Mouse (Mus musculus) neural tube, embryonic 13.5 days (tissue): Measurements from ENCODE around the gene Atp6v0d1. TPM values are rescaled to one million over a fixed set of nuclear protein-coding genes. Genes with fewer than 3 reads are reported as not detected.

Experiments
- ATAC-seq: fragments of 200-750 bp; cut with Nextera tagmentation; 2 replicates; pipeline ENCODE4 v1.8.0; 2017; ENCODE audit warnings: low read depth, mild to moderate bottlenecking, moderate TSS enrichment, moderate library complexity
- H3K27ac ChIP-seq: fragments of 300-500 bp; sonication (generic); replicated peaks from 2 replicates; pipeline ENCODE4 v1.5.1; 2015; ENCODE audit warnings: moderate library complexity, mild to moderate bottlenecking, inconsistent platforms
- H3K27me3 ChIP-seq: fragments of 300-500 bp; sonication (generic); 2 replicates; pipeline ENCODE4 v1.6.1; 2015; ENCODE audit warnings: mild to moderate bottlenecking, inconsistent platforms
- H3K36me3 ChIP-seq: fragments of 300-500 bp; sonication (generic); 2 replicates; pipeline ENCODE4 v1.6.1; 2015; ENCODE audit warnings: mild to moderate bottlenecking, inconsistent platforms
- H3K4me1 ChIP-seq: fragments of 300-500 bp; sonication (generic); replicated peaks from 2 replicates; pipeline ENCODE4 v1.6.1; 2015; ENCODE audit warnings: inconsistent platforms
- H3K4me2 ChIP-seq: fragments of 300-500 bp; sonication (generic); 2 replicates; pipeline ENCODE4 v1.6.1; 2015; ENCODE audit warnings: inconsistent platforms, mild to moderate bottlenecking, moderate library complexity
- H3K4me3 ChIP-seq: fragments of 300-500 bp; sonication (generic); 2 replicates; pipeline ENCODE4 v1.5.1; 2015; ENCODE audit warnings: mild to moderate bottlenecking, inconsistent platforms
- H3K9ac ChIP-seq: fragments of 300-500 bp; sonication (generic); 2 replicates; pipeline ENCODE4 v1.6.1; 2015; ENCODE audit warnings: moderate library complexity, mild to moderate bottlenecking, inconsistent platforms
- H3K9me3 ChIP-seq: fragments of 300-500 bp; sonication (generic); 2 replicates; pipeline ENCODE4 v1.6.1; 2016; ENCODE audit warnings: inconsistent platforms
- WGBS: fragments of 180-500 bp; shearing (Covaris S2); methylation state at CpG from one replicate; pipeline ENCODE4 v1.1.7; 2015; 5-methylcytosine and 5-hydroxymethylcytosine counted together
- polyA plus RNA-seq: library from polyadenylated mRNA; unstranded; fragments of >200 nt; fragmentation: Nextera tagmentation; extraction: Ambion mirVana; gene quantifications from 2 replicates; pipeline ENCODE4 v1.2.1, GENCODE M21; 2015

Atp6v0d1 gene
- polyA plus RNA-seq, 1 experiment from 2014 or later: 211 TPM

DNA sequence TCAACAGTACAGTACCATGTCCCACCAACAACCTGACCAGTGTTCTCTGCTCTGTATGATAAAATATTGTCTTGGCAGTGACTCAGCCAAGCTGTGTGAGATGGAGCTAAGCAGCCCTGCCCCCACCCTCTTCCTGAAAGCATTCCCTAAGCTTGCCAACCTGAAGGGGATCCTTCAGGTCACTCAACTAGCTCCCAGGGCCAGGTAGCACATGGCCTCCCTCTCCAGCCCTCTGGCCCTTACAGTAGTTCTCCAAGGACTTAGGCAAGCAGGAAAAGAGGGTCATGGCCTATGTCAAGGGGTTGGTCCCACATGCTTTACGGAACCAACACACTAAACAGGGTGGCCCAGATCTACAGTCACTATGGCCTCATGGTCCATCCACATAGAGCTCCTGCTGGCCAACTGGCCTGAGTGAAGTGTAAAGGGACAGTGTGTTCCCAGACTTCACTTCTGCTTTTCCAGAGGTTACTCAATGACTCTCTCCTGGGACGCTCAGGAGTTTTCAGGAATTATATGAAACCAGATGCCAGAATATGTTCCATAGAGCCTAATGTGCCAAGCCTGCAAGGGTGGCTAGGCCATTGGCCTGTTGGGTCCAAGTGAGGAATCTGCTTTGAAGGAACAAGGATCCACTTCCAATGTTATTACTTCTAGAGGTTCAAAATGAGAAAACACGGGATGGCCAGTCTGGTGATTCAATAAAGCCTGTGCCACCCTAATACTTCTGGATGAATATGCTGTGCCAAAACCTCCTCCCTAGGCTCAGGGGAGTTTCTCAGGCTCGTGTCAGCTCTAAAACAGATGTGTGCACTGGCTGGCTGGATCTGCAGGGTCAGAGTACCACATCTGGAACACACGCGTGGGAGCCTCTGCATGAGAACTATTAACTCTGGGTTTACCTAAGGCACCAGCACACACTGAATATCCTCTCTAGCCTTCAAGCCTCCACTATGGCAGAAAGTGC, 19.2 kb downstream of the Atp6v0d1 start:
- ATAC-seq: no peak
- Histone ChIP-seq H3K27ac (no peak overlapping the region), H3K4me3 (no peak overlapping the region), H3K4me2 (no peak overlapping the region), H3K9ac (no peak overlapping the region), H3K9me3 (no peaks in the 10 kb centered on the region), H3K4me1 (peaks cover 24% of the 10 kb centered on the region), H3K36me3 (peaks cover 6% of the 10 kb centered on the region), H3K27me3 (no peaks in the 10 kb centered on the region)
- WGBS: 85% methylated on average over 6 of the region's 6 CpGs

GRCm38 (mm10) chr8:105545249-105545648, 20.6 kb downstream of the Atp6v0d1 start:
- 78% methylated on average over 3 of the region's 3 CpGs for WGBS
- Histone ChIP-seq H3K36me3 (peaks cover 10% of the 10 kb centered on the region), H3K27me3 (no peaks in the 10 kb centered on the region), H3K4me1 (peaks cover 24% of the 10 kb centered on the region), H3K27ac (no peak overlapping the region; the same call in 1 of the 2 replicates), H3K4me3 (no peak overlapping the region), H3K4me2 (no peak overlapping the region), H3K9me3 (no peaks in the 10 kb centered on the region), H3K9ac (no peak overlapping the region)
- ATAC-seq: no peak

DNA sequence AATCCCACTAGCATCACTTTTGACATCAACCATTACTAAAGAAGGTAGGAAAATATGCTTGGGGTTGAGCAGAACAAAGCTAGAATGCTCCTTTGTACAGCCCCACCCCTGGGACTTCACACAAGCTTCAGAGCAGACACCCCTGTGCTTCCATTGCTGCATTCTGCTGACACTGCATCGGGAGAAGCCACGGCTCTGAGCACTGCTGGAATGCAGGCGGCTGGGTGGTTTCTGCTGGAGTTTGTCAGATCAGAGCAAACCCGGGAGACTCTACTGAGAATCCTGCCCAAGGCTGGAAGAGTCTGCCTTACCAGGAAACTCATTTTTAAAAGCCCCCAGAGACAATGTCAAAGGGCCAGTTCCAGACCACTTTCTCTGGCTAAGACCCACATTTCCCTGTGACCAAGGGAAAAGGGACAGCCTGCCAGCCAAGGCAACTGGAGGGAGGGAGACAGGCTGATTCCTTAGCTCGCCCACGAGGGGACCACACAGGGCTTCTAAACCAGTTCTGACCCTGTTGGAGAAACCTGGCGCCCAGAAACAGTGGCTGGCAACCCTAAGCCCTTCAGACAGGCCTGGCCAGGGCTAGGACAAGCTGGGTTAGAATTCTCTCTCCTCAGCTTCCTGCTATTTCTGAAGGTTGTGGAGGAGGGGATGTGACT, 21.2 kb downstream of the Atp6v0d1 start:
- H3K4me2 ChIP-seq: no peak overlapping the region
- 62% methylated on average over 7 of the region's 7 CpGs for WGBS
- peaks cover 24% of the 10 kb centered on the region for H3K4me1 ChIP-seq
- no peak for ATAC-seq
- peaks cover 10% of the 10 kb centered on the region for H3K36me3 ChIP-seq
- no peak overlapping the region for H3K4me3 ChIP-seq
- no peak overlapping the region; the same call in 1 of the 2 replicates for H3K27ac ChIP-seq
- no peaks in the 10 kb centered on the region for H3K27me3 ChIP-seq
- H3K9me3 ChIP-seq: no peaks in the 10 kb centered on the region
- no peak overlapping the region for H3K9ac ChIP-seq

DNA sequence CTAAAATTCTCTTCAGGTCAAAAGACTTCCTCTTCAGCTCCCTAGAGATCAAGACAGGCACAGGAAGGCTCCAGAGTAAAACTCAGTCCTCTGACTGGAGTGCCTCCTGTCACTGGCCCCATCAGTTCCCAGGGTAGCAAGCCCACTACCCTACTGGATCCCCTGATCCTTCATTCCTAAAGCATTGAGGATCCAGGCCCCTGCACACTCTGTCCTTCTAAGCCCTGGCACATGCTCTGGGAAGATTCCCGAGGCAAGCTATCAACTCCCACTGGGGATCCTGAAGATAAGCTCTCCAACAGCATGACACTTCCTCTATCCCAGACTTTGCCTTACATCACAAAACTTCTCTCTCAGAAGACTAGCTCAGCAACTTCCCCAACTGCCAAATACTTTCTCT, 22.1 kb downstream of the Atp6v0d1 start:
- Histone ChIP-seq H3K4me2 (no peak overlapping the region), H3K9ac (no peak overlapping the region), H3K27me3 (no peaks in the 10 kb centered on the region), H3K4me3 (no peak overlapping the region), H3K36me3 (peaks cover 19% of the 10 kb centered on the region), H3K4me1 (peaks cover 24% of the 10 kb centered on the region), H3K27ac (no peak overlapping the region), H3K9me3 (no peaks in the 10 kb centered on the region)
- ATAC-seq: no peak
- 72% methylated on average over 1 of the region's 1 CpGs for WGBS

- Histone ChIP-seq H3K4me3 (no peak overlapping the region), H3K27me3 (no peaks in the 10 kb centered on the region), H3K4me1 (peaks cover 24% of the 10 kb centered on the region), H3K36me3 (peaks cover 27% of the 10 kb centered on the region), H3K4me2 (no peak overlapping the region), H3K9me3 (no peaks in the 10 kb centered on the region), H3K9ac (no peak overlapping the region), H3K27ac (no peak overlapping the region)
- ATAC-seq: no peak
- WGBS: 92% methylated on average over 2 of the region's 2 CpGs
These were observed 23.0 kb downstream of the Atp6v0d1 start for GRCm38 (mm10) chr8:105542808-105543207.

GRCm38 (mm10) chr8:105542032-105542656, 23.7 kb downstream of the Atp6v0d1 start:
- H3K9me3 ChIP-seq: no peaks in the 10 kb centered on the region
- WGBS: 91% methylated on average over 3 of the region's 3 CpGs
- no peak for ATAC-seq
- no peak overlapping the region for H3K4me3 ChIP-seq
- H3K27ac ChIP-seq: no peak overlapping the region
- no peak overlapping the region for H3K9ac ChIP-seq
- no peak overlapping the region for H3K4me2 ChIP-seq
- peaks cover 24% of the 10 kb centered on the region for H3K4me1 ChIP-seq
- H3K27me3 ChIP-seq: no peaks in the 10 kb centered on the region
- peaks cover 34% of the 10 kb centered on the region for H3K36me3 ChIP-seq

DNA sequence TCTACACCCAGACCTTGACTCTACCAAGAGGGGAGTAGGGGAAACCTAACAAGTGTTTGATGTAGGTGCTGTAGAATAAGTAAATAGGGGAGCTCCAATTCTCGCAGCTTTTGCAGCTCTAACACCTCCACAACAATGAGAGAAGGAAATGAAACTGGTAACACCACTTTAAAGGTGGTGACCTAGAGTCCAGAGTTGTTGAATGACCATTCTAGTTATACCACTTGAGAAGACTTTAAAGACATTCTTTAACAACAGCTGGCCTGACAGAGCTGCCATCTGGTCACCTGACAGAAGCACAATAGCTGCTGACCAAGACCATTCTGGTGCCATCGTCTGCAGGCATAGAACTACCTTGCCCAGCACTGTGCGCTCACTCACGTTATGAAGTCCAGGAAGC, 26.9 kb downstream of the Atp6v0d1 start:
- no peak overlapping the region for H3K4me3 ChIP-seq
- H3K27me3 ChIP-seq: no peaks in the 10 kb centered on the region
- no peak overlapping the region for H3K9ac ChIP-seq
- no peak overlapping the region for H3K4me2 ChIP-seq
- ATAC-seq: no peak
- peaks cover 4% of the 10 kb centered on the region for H3K4me1 ChIP-seq
- peaks cover 60% of the 10 kb centered on the region for H3K36me3 ChIP-seq
- no peaks in the 10 kb centered on the region for H3K9me3 ChIP-seq
- no peak overlapping the region for H3K27ac ChIP-seq
- WGBS: 87% methylated on average over 4 of the region's 4 CpGs

GRCm38 (mm10) chr8:105537011-105537677, 28.7 kb downstream of the Atp6v0d1 start:
- Histone ChIP-seq H3K27me3 (no peaks in the 10 kb centered on the region), H3K9ac (no peak overlapping the region), H3K4me3 (no peak overlapping the region), H3K4me2 (no peak overlapping the region), H3K4me1 (peaks cover 7% of the 10 kb centered on the region; the same call in 1 of the 2 replicates), H3K27ac (no peak overlapping the region), H3K9me3 (no peaks in the 10 kb centered on the region), H3K36me3 (peaks cover 61% of the 10 kb centered on the region)
- no peak for ATAC-seq
- WGBS: 92% methylated on average over 6 of the region's 6 CpGs

DNA sequence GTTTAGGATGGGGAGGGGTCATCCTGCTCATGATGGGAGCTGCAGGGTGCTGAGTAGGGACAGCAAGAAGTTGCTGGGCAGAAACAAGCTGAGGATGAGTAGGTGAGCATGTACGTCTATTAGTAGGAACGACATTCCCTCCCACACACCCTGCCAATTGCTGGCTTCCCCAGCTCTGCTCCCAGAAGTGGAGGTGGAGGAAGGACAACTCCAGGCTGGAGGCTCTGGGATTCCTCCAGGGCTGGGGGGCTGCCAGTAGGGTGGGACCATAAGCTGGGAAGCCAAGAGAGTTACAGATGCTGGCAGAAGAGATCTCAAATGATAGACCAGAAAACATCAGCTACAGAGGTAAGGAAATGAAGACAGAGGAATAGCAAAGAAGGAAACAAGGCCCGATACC, 29.3 kb downstream of the Atp6v0d1 start:
- Histone ChIP-seq H3K4me1 (peaks cover 7% of the 10 kb centered on the region; the same call in 1 of the 2 replicates), H3K9me3 (no peaks in the 10 kb centered on the region), H3K27me3 (no peaks in the 10 kb centered on the region), H3K36me3 (peaks cover 59% of the 10 kb centered on the region), H3K27ac (no peak overlapping the region), H3K4me2 (no peak overlapping the region), H3K9ac (no peak overlapping the region), H3K4me3 (no peak overlapping the region)
- 93% methylated on average over 3 of the region's 3 CpGs for WGBS
- no peak for ATAC-seq

DNA sequence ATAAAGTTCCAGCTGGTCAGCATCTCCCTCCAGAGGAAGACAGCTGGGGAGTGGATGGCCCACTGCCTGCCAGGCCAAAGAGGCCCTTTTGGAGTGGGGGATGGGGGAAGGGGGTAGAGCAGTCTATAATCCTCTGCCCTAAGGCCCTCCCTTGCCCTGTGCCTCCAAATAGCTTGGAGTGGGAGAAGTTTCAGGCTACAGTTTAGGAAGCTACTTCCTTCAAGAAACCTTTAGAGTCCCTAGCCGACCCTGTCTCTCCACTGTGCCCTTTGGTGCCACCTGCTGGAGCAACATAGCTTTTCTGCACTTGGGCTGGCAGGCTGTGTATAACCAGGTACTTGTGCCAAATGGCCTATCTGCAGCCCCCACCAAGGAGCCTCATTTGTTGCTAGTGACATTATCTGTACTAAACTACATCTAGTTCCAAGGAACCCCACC, 31.9 kb downstream of the Atp6v0d1 start:
- Histone ChIP-seq H3K36me3 (peaks cover 73% of the 10 kb centered on the region), H3K4me2 (no peak overlapping the region), H3K27me3 (no peaks in the 10 kb centered on the region), H3K9me3 (no peaks in the 10 kb centered on the region), H3K4me1 (peaks cover 16% of the 10 kb centered on the region; the same call in 1 of the 2 replicates), H3K9ac (no peak overlapping the region), H3K27ac (no peak overlapping the region), H3K4me3 (no peak overlapping the region)
- peak; percentile 54; the same call in 1 of the 2 replicates for ATAC-seq
- 0% methylated on average over 1 of the region's 1 CpGs for WGBS

DNA sequence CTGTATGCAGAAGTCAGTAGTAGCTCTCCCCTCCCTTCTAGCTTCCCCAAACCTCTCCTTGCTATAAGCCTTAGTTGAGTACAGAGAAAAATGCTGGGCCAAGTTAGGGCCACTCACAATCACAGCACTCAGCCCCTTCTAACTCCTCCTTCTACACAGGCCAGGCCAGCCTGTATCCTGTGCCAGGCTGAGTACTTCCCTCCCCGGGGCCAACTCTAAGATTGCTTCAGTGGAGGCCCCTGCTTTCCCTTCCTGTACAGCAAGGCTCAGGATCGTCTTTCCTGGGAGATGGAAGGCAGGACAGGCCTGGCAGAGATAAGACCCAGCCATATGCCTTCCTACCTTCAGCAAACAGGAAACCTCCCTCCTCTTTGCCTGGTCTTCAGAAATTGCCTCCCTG, 32.4 kb downstream of the Atp6v0d1 start:
- Histone ChIP-seq H3K4me3 (no peak overlapping the region), H3K36me3 (peaks cover 73% of the 10 kb centered on the region), H3K4me1 (peaks cover 16% of the 10 kb centered on the region; the same call in 1 of the 2 replicates), H3K9ac (no peak overlapping the region), H3K27ac (no peak overlapping the region), H3K4me2 (no peak overlapping the region), H3K9me3 (no peaks in the 10 kb centered on the region), H3K27me3 (no peaks in the 10 kb centered on the region)
- 55% methylated on average over 2 of the region's 2 CpGs for WGBS
- ATAC-seq: no peak
